Mouse (Mus musculus) kidney, adult 2 months (tissue): ENCODE results near the gene Kcmf1. TPM values are rescaled to one million over a fixed set of nuclear protein-coding genes. Genes with fewer than 3 reads are reported as not detected.

Source experiments
- DNase-seq: peaks from one replicate; pipeline ENCODE4 v3.0.0; 2021
- H3K27ac ChIP-seq: fragments of 200-500 bp; 2 replicates; pipeline ENCODE4 v1.5.1; 2012; ENCODE audit warnings: low read depth, low read length, control low read depth, inconsistent platforms; ENCODE audit not compliant: insufficient read depth
- H3K27me3 ChIP-seq: fragments of 200-500 bp; replicated peaks from 2 replicates; pipeline ENCODE4 v1.6.1; 2012; ENCODE audit warnings: mild to moderate bottlenecking, moderate library complexity, low read length, inconsistent platforms; ENCODE audit not compliant: control insufficient read depth, insufficient read depth
- H3K36me3 ChIP-seq: fragments of 200-500 bp; 2 replicates; pipeline ENCODE4 v1.6.1; 2012; ENCODE audit warnings: mild to moderate bottlenecking, moderate library complexity, low read length, inconsistent platforms; ENCODE audit not compliant: control insufficient read depth, insufficient read depth
- H3K4me1 ChIP-seq: fragments of 200-500 bp; 2 replicates; pipeline ENCODE4 v1.6.1; 2011; ENCODE audit warnings: low read length; ENCODE audit not compliant: control insufficient read depth, insufficient read depth
- H3K4me3 ChIP-seq: fragments of 200-500 bp; 2 replicates; pipeline ENCODE4 v1.5.1; 2011; ENCODE audit warnings: mild to moderate bottlenecking, low read depth, low read length, control low read depth; ENCODE audit not compliant: insufficient read depth
- CTCF ChIP-seq: fragments of 200-500 bp; conservative IDR thresholded peaks from 2 replicates; pipeline ENCODE4 v1.5.1; 2011; ENCODE audit warnings: low read depth, mild to moderate bottlenecking, control low read depth, low read length, moderate library complexity, mixed read lengths; ENCODE audit not compliant: insufficient read depth, insufficient read length
- POLR2A ChIP-seq: fragments of 200-500 bp; IDR thresholded peaks from one replicate; pipeline ENCODE4 v1.6.1; 2011; ENCODE audit warnings: low read depth, low read length, control low read depth
- WGBS: fragments of 180-500 bp; shearing (Covaris S2); methylation state at CpG from one replicate; pipeline ENCODE4 v1.1.7; 2018; 5-methylcytosine and 5-hydroxymethylcytosine counted together
- polyA plus RNA-seq: library from polyadenylated mRNA; depleted of rRNA; stranded (reverse); fragments of >200 nt; gene quantifications from 2 replicates; pipeline ENCODE4 v1.2.3, GENCODE M21; 2012

Kcmf1 gene
- polyA plus RNA-seq, 1 experiment: 160 TPM

DNA sequence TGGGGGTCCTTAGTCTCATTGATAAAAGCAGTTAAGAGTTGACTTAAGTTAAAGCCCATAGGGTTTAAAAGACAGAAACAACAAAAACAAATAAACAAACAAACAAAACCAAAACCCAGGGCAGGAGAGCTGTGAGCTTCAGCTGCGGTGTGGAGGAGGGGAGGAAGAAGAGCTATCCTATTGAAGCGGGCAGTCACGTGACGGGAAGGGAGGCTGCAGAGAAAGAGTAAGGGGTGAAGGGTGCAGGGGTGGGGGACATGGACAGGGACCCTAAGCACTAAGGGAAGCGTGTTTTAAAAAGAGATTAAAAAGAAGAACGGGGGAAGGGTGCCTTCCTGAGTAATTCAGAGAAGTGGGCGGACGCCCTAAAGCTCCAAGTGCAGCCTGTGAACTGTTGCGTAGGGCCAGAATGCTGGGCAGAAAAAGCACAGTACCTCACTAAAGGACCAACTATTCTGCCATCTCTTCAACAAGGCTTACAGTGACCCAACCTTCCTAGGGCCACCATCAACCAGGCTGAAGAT, 18.8 kb upstream of the Kcmf1 start:
- Histone ChIP-seq H3K36me3 (no peaks in the 10 kb centered on the region), H3K4me1 (no peaks in the 10 kb centered on the region), H3K27me3 (no peaks in the 10 kb centered on the region), H3K4me3 (no peak overlapping the region), H3K27ac (no peak overlapping the region)
- 79% methylated on average over 9 of the region's 9 CpGs for WGBS
- TF ChIP-seq POLR2A: no peak
- TF ChIP-seq CTCF: no peak
- DNase-seq: no peak

DNA sequence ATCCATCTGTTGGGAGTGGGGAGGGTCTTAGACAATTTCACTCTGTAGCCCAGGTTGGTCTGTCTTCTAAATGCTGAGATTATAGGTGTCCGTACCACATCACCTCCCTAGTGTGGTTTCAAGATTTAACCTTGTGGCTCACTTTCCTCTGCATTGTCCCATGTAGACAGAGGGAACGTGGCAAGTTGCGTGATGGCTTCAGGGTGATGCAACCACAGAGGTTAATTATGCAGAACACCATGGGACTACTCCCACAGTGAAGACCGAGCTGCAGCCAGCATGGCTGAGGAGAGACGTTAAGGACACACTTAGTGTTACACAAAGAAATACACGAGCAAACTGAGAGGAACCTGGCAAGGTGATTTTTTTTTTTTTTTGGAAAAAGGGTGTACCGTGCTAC, 16.6 kb upstream of the Kcmf1 start:
- H3K36me3 ChIP-seq: no peaks in the 10 kb centered on the region
- H3K4me3 ChIP-seq: no peak overlapping the region
- no peak for TF ChIP-seq POLR2A
- TF ChIP-seq CTCF: no peak
- H3K27ac ChIP-seq: no peak overlapping the region
- no peaks in the 10 kb centered on the region for H3K4me1 ChIP-seq
- WGBS: 63% methylated on average over 7 of the region's 7 CpGs
- no peaks in the 10 kb centered on the region for H3K27me3 ChIP-seq
- DNase-seq: no peak

DNA sequence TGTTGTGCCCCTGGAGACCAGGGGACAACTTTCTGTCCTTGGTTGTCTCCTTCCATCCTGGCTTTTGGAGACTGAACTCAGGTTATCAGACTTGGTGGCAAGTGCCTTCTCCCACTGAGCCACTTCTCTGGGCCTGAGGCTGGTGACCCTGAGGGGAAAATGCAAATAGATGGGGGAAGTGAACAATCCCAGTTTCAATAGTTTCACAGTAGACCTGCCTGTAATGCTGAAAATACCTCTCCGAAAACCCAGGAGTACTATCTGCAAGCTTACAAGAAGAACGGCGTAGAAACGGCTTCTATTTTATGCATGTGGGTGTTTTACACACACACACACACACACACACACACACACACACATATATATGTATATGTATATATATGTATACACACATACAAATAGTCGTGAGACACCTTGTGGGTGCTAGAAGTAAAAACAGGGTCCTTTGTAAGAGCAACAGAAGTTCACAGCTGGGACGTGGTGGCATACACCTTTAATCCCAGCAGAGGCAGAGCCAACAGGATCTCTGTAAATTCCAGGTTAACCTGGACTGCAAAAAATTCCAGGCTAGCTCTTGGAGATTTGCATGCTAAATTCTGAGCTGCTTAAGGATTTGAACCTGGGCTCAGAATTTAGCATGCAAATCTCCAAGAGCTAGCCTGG, 14.4 kb upstream of the Kcmf1 start:
- TF ChIP-seq CTCF: no peak
- no peak for TF ChIP-seq POLR2A
- Histone ChIP-seq H3K36me3 (no peaks in the 10 kb centered on the region), H3K27me3 (no peaks in the 10 kb centered on the region), H3K4me3 (no peak overlapping the region), H3K27ac (no peak overlapping the region), H3K4me1 (no peaks in the 10 kb centered on the region)
- WGBS: 87% methylated on average over 6 of the region's 6 CpGs
- no peak for DNase-seq

DNA sequence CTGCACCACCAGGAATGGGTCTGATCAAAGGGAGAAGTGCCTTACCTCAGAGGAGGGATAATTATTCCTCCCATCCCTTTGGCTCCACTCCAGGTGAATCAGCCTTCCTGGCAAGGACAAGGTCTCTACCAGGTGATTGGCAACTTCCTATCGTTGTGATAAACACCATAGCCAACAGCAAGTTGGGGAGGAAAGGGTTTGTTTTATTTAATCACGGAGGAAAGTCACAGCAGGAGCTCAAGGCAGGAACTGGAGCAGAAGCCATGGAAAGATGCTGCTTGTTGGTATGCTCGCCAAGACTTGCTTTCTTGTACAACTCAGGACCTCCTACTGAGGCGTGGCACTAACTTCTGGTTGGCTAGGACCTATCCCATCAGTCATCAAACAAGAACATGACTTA, 11.5 kb upstream of the Kcmf1 start:
- TF ChIP-seq POLR2A (no peak), CTCF (no peak)
- no peaks in the 10 kb centered on the region for H3K36me3 ChIP-seq
- H3K27ac ChIP-seq: no peak overlapping the region
- no peaks in the 10 kb centered on the region for H3K4me1 ChIP-seq
- DNase-seq: no peak
- H3K27me3 ChIP-seq: no peaks in the 10 kb centered on the region
- WGBS: 73% methylated on average over 4 of the region's 4 CpGs
- H3K4me3 ChIP-seq: no peak overlapping the region

DNA sequence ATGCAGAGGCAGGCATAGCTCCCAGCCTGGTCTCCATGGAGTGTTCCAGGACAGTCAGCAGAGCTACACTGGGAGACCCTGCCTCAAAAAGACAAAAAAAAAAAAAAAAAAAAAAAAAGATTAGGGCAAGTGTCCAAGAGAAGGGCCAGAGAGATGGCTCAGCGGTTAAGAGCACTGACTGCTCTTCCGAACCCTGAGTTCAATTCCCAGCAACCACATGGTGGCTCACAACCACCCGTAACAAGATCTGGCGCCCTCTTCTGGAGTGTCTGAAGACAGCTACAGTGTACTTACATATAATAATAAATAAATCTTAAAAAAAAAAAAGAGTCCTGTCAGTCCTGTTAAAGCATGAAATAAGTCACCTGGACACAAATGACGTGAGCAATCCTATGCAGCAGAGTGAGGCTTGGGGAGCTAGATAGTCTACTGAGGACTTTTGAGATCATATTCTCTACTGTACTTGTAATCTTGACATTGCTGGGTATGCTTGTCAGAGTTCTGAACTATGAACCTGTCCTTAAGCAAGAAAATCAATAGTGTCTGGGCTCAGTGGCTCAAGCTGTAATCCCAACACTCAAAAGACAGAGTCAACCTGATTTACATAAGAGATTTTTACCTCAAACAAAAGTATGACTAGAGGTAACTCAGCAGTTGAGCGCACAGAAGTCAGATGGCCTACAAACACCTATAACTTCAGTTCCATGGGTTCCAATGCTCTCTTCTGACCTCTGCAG, 2.6 kb upstream of the Kcmf1 start:
- no peaks in the 10 kb centered on the region for H3K36me3 ChIP-seq
- no peak for DNase-seq
- H3K27ac ChIP-seq: no peak overlapping the region
- H3K4me3 ChIP-seq: no peak overlapping the region
- no peaks in the 10 kb centered on the region for H3K27me3 ChIP-seq
- no peak for TF ChIP-seq POLR2A
- no peak for TF ChIP-seq CTCF
- H3K4me1 ChIP-seq: peaks cover 3% of the 10 kb centered on the region; the same call in 1 of the 2 replicates
- WGBS: 85% methylated on average over 6 of the region's 6 CpGs

DNA sequence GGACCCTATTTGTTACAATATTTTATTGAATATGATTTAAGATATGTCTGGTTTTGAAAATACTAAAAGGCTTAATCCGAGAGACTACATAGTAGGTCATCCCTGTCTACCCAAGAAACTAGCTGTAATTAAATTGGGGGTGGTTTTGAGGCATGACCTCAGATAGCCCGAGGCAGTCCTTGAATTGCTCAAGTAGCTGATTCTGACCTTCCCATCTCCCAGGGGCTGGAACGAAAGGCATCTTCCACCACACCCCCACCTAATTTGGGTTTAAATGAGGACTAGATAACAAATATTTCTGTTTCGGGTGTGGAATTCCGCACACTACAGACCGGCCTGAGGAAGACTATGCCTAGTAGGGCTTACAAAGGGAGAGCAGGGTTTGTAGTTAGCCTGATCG, 1.2 kb upstream of the Kcmf1 start:
- Histone ChIP-seq H3K27ac (peak overlapping the region; percentile 95; the same call in 1 of the 2 replicates), H3K36me3 (no peaks in the 10 kb centered on the region), H3K27me3 (no peaks in the 10 kb centered on the region), H3K4me1 (peaks cover 9% of the 10 kb centered on the region; the same call in 1 of the 2 replicates), H3K4me3 (no peak overlapping the region)
- TF ChIP-seq CTCF: no peak
- no peak for TF ChIP-seq POLR2A
- no peak for DNase-seq
- 48% methylated on average over 7 of the region's 7 CpGs for WGBS

DNA sequence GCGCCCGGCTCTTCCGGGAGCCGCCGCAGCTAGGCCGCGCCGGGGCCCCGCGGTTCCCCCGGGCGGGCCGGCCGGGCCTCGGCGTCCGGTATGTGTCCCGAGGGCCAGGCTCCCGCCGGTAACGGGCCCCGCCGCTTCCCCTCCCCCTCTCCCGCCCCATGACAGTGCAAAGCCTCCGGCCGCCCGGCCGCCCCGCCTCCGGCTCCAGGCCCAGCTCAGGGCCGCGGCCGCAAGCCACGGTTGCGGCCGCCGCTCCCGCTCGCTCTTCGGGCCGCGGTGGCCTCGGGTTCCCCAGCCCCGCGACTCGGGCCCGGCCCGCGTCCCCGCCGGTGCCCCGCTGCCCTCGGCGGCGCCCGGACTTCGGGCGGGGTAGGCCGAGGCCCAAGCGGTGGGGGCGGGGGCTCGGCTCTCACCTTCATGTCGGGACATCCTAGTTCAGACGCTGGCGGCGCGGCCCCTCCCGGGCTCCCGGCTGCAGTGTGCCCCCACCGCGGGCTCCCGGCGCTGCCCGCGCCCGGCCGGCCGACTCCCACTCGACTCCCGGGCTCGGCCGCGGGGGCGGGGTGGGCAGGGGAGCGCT, 488 bp downstream of the Kcmf1 start:
- peak; percentile 49 for DNase-seq
- Histone ChIP-seq H3K27me3 (no peaks in the 10 kb centered on the region), H3K27ac (peak overlapping the region; percentile 76), H3K36me3 (no peaks in the 10 kb centered on the region), H3K4me3 (peak overlapping the region; percentile 99), H3K4me1 (peaks cover 15% of the 10 kb centered on the region)
- TF ChIP-seq CTCF (no peak), POLR2A (no peak)
- WGBS: 1% methylated on average over 85 of the region's 85 CpGs
